Mouse (Mus musculus) small intestine, adult 2 months (tissue): Measurements from ENCODE around the gene 2310011J03Rik. TPM values are rescaled to one million over a fixed set of nuclear protein-coding genes. Genes with fewer than 3 reads are reported as not detected.

Experiments
- H3K27ac ChIP-seq: fragments of 200-500 bp; 2 replicates; pipeline ENCODE4 v1.5.1; 2012; ENCODE audit warnings: low read depth, low read length, control low read depth, inconsistent platforms; ENCODE audit not compliant: insufficient read depth
- H3K27me3 ChIP-seq: fragments of 200-500 bp; 2 replicates; pipeline ENCODE4 v1.6.1; 2012; ENCODE audit warnings: mild to moderate bottlenecking, moderate library complexity, low read length, inconsistent platforms; ENCODE audit not compliant: control insufficient read depth, insufficient read depth
- H3K36me3 ChIP-seq: fragments of 200-500 bp; 2 replicates; pipeline ENCODE4 v1.6.1; 2012; ENCODE audit warnings: mild to moderate bottlenecking, low read length, control low read depth, inconsistent platforms; ENCODE audit not compliant: control insufficient read depth, insufficient read depth
- H3K4me1 ChIP-seq: fragments of 200-500 bp; 2 replicates; pipeline ENCODE4 v1.6.1; 2012; ENCODE audit warnings: low read length, inconsistent platforms, mixed read lengths; ENCODE audit not compliant: control insufficient read depth, insufficient read depth, insufficient read length
- H3K4me3 ChIP-seq: fragments of 200-500 bp; 2 replicates; pipeline ENCODE4 v1.5.1; 2012; ENCODE audit warnings: low read depth, mild to moderate bottlenecking, control low read depth, inconsistent platforms, low read length, moderate library complexity
- CTCF ChIP-seq: fragments of 200-500 bp; IDR thresholded peaks from 2 replicates; pipeline ENCODE4 v1.5.1; 2012; ENCODE audit warnings: low read depth, mild to moderate bottlenecking, control low read depth, inconsistent platforms, low read length, moderate library complexity, mixed read lengths; ENCODE audit not compliant: insufficient replicate concordance, insufficient read length; ENCODE audit errors: extremely low read depth
- POLR2A ChIP-seq: fragments of 200-500 bp; IDR thresholded peaks from 2 replicates; pipeline ENCODE4 v1.6.1; 2012; ENCODE audit warnings: low read depth, mild to moderate bottlenecking, control low read depth, inconsistent platforms, low read length, moderate library complexity
- WGBS: fragments of 180-500 bp; shearing (Covaris S2); methylation state at CpG from one replicate; pipeline ENCODE4 v1.1.7; 2018; 5-methylcytosine and 5-hydroxymethylcytosine counted together
- polyA plus RNA-seq: library from polyadenylated mRNA; depleted of rRNA; stranded (reverse); fragments of >200 nt; gene quantifications from 2 replicates; pipeline ENCODE4 v1.2.3, GENCODE M21; 2012

Gene 2310011J03Rik
- polyA plus RNA-seq, 1 experiment = 74.1 TPM

DNA sequence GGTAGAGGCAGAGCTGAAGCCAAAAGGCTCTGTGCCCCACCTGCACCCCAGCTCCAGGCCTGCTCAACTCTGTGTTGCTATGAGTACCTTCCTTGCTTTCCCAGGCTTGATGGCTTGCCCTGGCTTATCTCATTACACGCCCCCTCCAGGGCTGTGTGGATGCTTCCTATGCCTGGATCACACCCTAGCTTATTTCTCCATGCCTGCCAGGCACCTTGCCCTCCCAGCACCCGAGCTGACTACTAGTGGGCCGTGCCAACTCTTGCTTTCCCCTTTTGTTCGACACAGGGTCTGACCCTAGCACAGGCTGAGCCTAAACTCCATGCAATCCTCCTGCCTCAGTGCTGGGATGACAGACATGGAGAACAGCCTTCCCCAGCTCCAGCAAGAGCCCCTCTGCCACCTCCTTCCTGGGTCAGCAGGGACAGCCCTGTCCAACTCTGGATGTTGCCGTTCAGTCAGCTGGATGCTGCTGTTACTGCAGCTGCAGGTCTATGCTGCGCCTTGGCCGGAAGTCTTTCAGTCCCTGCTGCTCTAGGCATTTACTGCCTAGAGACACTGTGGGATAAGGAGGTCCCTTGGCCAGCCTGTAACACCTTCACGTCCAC, 22.7 kb downstream of the 2310011J03Rik start:
- TF ChIP-seq POLR2A (no peak), CTCF (no peak)
- 56% methylated on average over 8 of the region's 8 CpGs for WGBS
- peaks cover 33% of the 10 kb centered on the region for H3K27me3 ChIP-seq
- H3K36me3 ChIP-seq = peaks cover 15% of the 10 kb centered on the region
- H3K4me1 ChIP-seq = peaks cover 7% of the 10 kb centered on the region
- no peak overlapping the region for H3K27ac ChIP-seq
- no peak overlapping the region for H3K4me3 ChIP-seq

DNA sequence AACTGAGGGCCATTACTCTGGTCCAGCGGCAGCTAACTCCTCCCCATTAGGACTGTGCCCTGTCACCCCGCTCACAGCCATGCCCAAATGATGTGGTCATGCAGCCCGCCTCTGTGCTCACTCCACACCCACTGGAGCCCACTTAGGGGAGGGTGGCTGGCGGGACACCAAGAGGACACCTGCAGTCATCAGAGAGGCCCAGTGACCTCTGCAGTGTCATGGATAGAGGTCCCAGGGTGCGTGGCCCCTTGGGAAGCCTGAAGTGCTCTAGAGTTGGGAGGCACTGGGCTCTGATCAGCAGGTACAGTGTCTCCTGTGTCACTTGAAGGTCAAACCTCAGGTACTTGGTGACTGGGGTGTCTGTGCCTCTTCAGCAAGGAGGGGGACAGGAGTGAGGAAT, 23.5 kb downstream of the 2310011J03Rik start:
- Histone ChIP-seq H3K4me3 (no peak overlapping the region), H3K4me1 (peaks cover 7% of the 10 kb centered on the region), H3K27me3 (peaks cover 29% of the 10 kb centered on the region), H3K36me3 (peaks cover 15% of the 10 kb centered on the region), H3K27ac (no peak overlapping the region)
- WGBS = 86% methylated on average over 5 of the region's 5 CpGs
- TF ChIP-seq CTCF = no peak
- TF ChIP-seq POLR2A = no peak

DNA sequence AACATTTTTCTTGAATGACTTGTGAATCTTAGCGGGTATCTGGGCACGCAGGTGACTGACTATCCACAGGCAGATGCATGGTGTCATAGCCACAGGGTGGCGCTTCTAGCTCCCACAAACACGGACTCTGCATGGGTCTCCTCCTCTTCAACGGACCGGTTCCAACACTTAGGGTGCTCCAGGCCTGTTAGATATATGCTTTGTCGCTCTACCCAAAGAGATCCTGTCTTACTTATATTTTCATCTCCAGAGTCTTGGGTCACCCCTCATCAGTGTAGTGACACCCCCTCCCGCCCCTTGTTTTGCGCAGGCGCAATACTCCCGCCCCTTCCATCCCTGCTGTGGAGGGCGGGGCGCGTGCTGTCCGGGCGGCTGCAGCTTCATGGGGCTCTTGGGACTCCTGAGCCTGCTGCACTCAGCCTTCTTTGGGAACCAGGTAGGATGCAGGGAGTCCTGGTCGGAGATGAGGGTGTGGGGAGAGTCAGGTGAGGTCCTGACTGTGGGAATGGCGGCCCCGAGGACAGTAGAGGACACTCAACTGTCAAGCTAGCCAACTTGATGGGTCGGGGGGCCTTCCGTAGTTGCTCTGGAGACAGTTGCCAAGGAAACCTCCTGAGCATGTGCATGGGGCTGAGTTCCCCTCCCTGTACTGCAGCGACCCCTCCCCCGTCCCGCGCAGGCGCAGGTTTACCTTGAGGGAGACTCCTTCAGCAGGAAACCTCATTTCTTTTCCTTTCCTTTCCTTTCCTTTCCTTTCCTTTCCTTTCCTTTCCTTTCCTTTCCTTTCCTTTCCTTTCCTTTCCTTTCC, 24.5 kb downstream of the 2310011J03Rik start, which contains the start of gene Apc2:
Apc2 (plus strand) TSS at position 360 of the 808 bp plus-strand sequence.
- peaks cover 7% of the 10 kb centered on the region for H3K4me1 ChIP-seq
- 9% methylated on average over 26 of the region's 26 CpGs for WGBS
- no peak within 1 kb of the TSS for H3K27ac ChIP-seq

DNA sequence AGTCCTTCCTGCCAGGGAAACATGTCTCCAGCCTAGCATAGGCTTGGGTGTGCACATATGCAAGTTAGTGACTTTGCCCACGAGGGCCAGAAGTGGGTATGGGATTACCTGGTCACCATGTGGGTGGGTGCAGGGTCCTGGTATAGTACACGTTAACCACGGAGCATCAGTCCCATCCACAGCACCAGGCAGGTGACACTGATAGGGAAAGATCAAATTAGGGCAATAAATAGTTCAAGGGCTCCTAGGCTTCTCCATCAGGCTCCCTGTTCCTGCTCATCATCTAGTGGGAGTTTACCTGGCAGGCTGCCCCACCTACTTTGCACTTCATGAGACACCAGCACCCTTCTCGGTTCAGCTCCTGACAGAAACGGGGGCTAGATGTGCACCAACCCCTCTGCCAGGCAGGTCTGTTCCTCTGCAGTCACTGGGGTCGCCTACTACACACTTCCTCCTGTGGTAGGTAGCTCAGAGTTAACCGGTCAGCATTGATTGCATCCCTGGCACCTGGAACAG, 25.5 kb downstream of the 2310011J03Rik start:
- Histone ChIP-seq H3K4me3 (no peak overlapping the region), H3K27me3 (peaks cover 21% of the 10 kb centered on the region), H3K36me3 (peaks cover 15% of the 10 kb centered on the region), H3K27ac (no peak overlapping the region), H3K4me1 (peaks cover 7% of the 10 kb centered on the region)
- TF ChIP-seq CTCF = no peak
- TF ChIP-seq POLR2A = no peak
- 30% methylated on average over 7 of the region's 7 CpGs for WGBS

More for the DNA sequence above, 24.5 kb downstream of the 2310011J03Rik start, which contains the start of gene Apc2:
- TF ChIP-seq POLR2A (no peak), CTCF (peak; percentile 84)
- H3K27me3 ChIP-seq = peaks cover 24% of the 10 kb centered on the region
- peaks cover 15% of the 10 kb centered on the region for H3K36me3 ChIP-seq
- H3K4me3 ChIP-seq = peak within 1 kb of the TSS; percentile 52

DNA sequence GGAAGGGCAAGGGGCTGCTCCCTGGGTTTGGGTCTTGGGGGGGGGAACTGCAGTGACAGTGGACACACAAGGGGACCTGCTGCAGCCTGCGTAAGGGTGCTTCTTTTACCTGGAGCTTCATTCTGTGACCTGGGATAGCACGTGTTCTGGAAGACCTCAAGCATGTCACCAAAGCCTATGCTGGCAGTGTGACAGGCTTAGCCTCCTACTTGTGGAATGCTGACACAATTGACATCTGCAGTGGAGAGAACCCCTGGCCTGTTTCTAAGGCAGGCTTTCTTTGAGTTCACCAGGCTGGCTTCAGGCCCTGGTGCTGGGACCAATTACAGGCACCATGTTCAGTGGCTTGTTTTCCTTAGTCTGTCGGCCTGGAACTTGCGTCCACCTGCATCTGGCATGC, 26.0 kb downstream of the 2310011J03Rik start:
- Histone ChIP-seq H3K4me3 (no peak overlapping the region), H3K36me3 (peaks cover 15% of the 10 kb centered on the region), H3K4me1 (peaks cover 7% of the 10 kb centered on the region), H3K27ac (no peak overlapping the region), H3K27me3 (peaks cover 18% of the 10 kb centered on the region)
- 76% methylated on average over 4 of the region's 4 CpGs for WGBS
- TF ChIP-seq POLR2A (no peak), CTCF (no peak)

GRCm38 (mm10) chr10:80293325-80293724, 27.0 kb downstream of the 2310011J03Rik start:
- WGBS = 10% methylated on average over 14 of the region's 14 CpGs
- TF ChIP-seq POLR2A = no peak
- no peak for TF ChIP-seq CTCF
- Histone ChIP-seq H3K27ac (no peak overlapping the region), H3K27me3 (peaks cover 8% of the 10 kb centered on the region), H3K36me3 (peaks cover 16% of the 10 kb centered on the region), H3K4me1 (peaks cover 7% of the 10 kb centered on the region), H3K4me3 (peak overlapping the region; percentile 77)

- H3K4me3 ChIP-seq = peak within 1 kb of the TSS; percentile 77
- peaks cover 21% of the 10 kb centered on the region for H3K36me3 ChIP-seq
- TF ChIP-seq CTCF (peak; percentile 54; the same call in 1 of the 2 replicates), POLR2A (peak; percentile 92)
- peak within 1 kb of the TSS; percentile 4 for H3K27ac ChIP-seq
- peaks cover 10% of the 10 kb centered on the region for H3K4me1 ChIP-seq
- H3K27me3 ChIP-seq = 0 out of 2 replicates have a peak, but pooled peaks cover under 1% of the 10 kb centered on the region
- under 1% methylated on average over 64 of the region's 72 CpGs for WGBS
These were observed 27.8 kb downstream of the 2310011J03Rik start, which contains the start of gene Rps15 for GRCm38 (mm10) chr10:80292251-80293146. Gene Rps15, plus strand, starts transcription at chr10:80292453.
